Mouse (Mus musculus): Measurements from ENCODE around the gene Prkacb. TPM values are rescaled to one million over a fixed set of nuclear protein-coding genes. Genes with fewer than 3 reads are reported as not detected.
A peak's percentile ranks its signal among the peaks of the same experiment; 100 is the strongest.

The Prkacb gene
- total RNA-seq (2021), result 100 to 1,000 TPM in 1 of 2 experiments, 10 to 100 TPM in 1; 93.6 to 106 TPM

GRCm38 (mm10) chr3:146812901-146813393 lies at the start of gene Prkacb:
Prkacb (minus strand) TSS chr3:146812990.
- DNase-seq, result peak; percentile 93

GRCm38 (mm10) chr3:146860308-146860707 lies 47.5 kb upstream of the Prkacb start:
- DNase-seq, result no peak

GRCm38 (mm10) chr3:146857373-146857772 lies 44.6 kb upstream of the Prkacb start:
- no peak for DNase-seq

GRCm38 (mm10) chr3:146854473-146855087 lies 41.8 kb upstream of the Prkacb start:
- no peak for DNase-seq

- DNase-seq, result peak; percentile 82
Observed at GRCm38 (mm10) chr3:146851966-146852891, 39.4 kb upstream of the Prkacb start, which contains the start of gene Ttll7. Ttll7 (plus strand) TSS chr3:146852367.

GRCm38 (mm10) chr3:146849360-146849759 lies 36.6 kb upstream of the Prkacb start:
- DNase-seq, result no peak

GRCm38 (mm10) chr3:146848112-146848511 lies 35.3 kb upstream of the Prkacb start:
- no peak for DNase-seq

GRCm38 (mm10) chr3:146846237-146846636 lies 33.4 kb upstream of the Prkacb start:
- DNase-seq, result no peak

- no peak for DNase-seq
Observed at GRCm38 (mm10) chr3:146843470-146843869, 30.7 kb upstream of the Prkacb start.

- no peak for DNase-seq
Observed at GRCm38 (mm10) chr3:146842766-146843165, 30.0 kb upstream of the Prkacb start.

GRCm38 (mm10) chr3:146820718-146821117 lies 7.9 kb upstream of the Prkacb start:
- DNase-seq, result no peak

GRCm38 (mm10) chr3:146813624-146814023 lies 834 bp upstream of the Prkacb start:
- no peak for DNase-seq

GRCm38 (mm10) chr3:146812041-146812878 lies 530 bp downstream of the Prkacb start:
- DNase-seq, result peak; percentile 69

- no peak for DNase-seq
Observed at GRCm38 (mm10) chr3:146793554-146794257, 19.1 kb downstream of the Prkacb start.

GRCm38 (mm10) chr3:146792144-146792748 lies 20.5 kb downstream of the Prkacb start:
- no peak for DNase-seq

- DNase-seq, result no peak
Observed at GRCm38 (mm10) chr3:146784233-146784632, 28.6 kb downstream of the Prkacb start.

GRCm38 (mm10) chr3:146783645-146784225 lies 29.1 kb downstream of the Prkacb start:
- no peak for DNase-seq

GRCm38 (mm10) chr3:146782548-146782947 lies 30.2 kb downstream of the Prkacb start:
- DNase-seq, result no peak

- peak; percentile 32 for DNase-seq
Observed at GRCm38 (mm10) chr3:146781131-146781530, 31.7 kb downstream of the Prkacb start.

GRCm38 (mm10) chr3:146780241-146780640 lies 32.5 kb downstream of the Prkacb start:
- DNase-seq, result no peak

- no peak for DNase-seq
Observed at GRCm38 (mm10) chr3:146778913-146779312, 33.9 kb downstream of the Prkacb start.
